Mouse (Mus musculus) forebrain, embryonic 14.5 days (tissue): Measurements from ENCODE around the gene Mapk8. TPM values are rescaled to one million over a fixed set of nuclear protein-coding genes. Genes with fewer than 3 reads are reported as not detected.

Experiments
- ATAC-seq: fragments of 200-750 bp; cut with Nextera tagmentation; 2 replicates; pipeline ENCODE4 v1.8.0; 2017; ENCODE audit warnings: mild to moderate bottlenecking, moderate library complexity
- DNase-seq: peaks from one replicate; pipeline ENCODE4 v3.0.0-alpha.2; 2015; ENCODE audit warnings: low spot score
- H3K27ac ChIP-seq: fragments of 300-500 bp; sonication (generic); 2 replicates; pipeline ENCODE4 v1.5.1; 2014; ENCODE audit warnings: low read depth, mild to moderate bottlenecking, control low read depth, low read length, moderate library complexity
- H3K27me3 ChIP-seq: fragments of 300-500 bp; sonication (generic); replicated peaks from 2 replicates; pipeline ENCODE4 v1.6.1; 2014; ENCODE audit warnings: low read length, control low read depth, mixed read lengths; ENCODE audit not compliant: control insufficient read depth, insufficient read depth
- H3K36me3 ChIP-seq: fragments of 300-500 bp; sonication (generic); 2 replicates; pipeline ENCODE4 v1.6.1; 2014; ENCODE audit warnings: low read length, control low read depth; ENCODE audit not compliant: control insufficient read depth, insufficient read depth
- H3K4me1 ChIP-seq: fragments of 300-500 bp; sonication (generic); 2 replicates; pipeline ENCODE4 v1.6.1; 2014; ENCODE audit warnings: antibody characterized with exemption, low read length, control low read depth; ENCODE audit not compliant: control insufficient read depth, insufficient read depth
- H3K4me2 ChIP-seq: fragments of 300-500 bp; sonication (generic); 2 replicates; pipeline ENCODE4 v1.6.1; 2014; ENCODE audit warnings: mild to moderate bottlenecking, control low read depth, low read length
- H3K4me3 ChIP-seq: fragments of 300-500 bp; sonication (generic); 2 replicates; pipeline ENCODE4 v1.5.1; 2014; ENCODE audit warnings: low read depth, low read length, control low read depth
- H3K9ac ChIP-seq: fragments of 300-500 bp; sonication (generic); 2 replicates; pipeline ENCODE4 v1.6.1; 2014; ENCODE audit warnings: mild to moderate bottlenecking, low read length, control low read depth, moderate library complexity
- H3K9me3 ChIP-seq: fragments of 300-500 bp; sonication (generic); replicated peaks from 2 replicates; pipeline ENCODE4 v1.6.1; 2016; ENCODE audit warnings: low read length, control low read depth, mixed read lengths; ENCODE audit not compliant: control insufficient read depth
- WGBS: fragments of 180-500 bp; shearing (Covaris S2); extraction: QIAGEN DNeasy Blood & Tissue Kit; methylation state at CpG from one replicate; pipeline ENCODE4 v1.1.7; 2014; 5-methylcytosine and 5-hydroxymethylcytosine counted together
- polyA plus RNA-seq: library from polyadenylated mRNA; unstranded; fragments of >200 nt; fragmentation: Nextera tagmentation; extraction: Ambion mirVana; gene quantifications from 2 replicates; pipeline ENCODE4 v1.2.1, GENCODE M21; 2014

The Mapk8 gene
- polyA plus RNA-seq, 1 experiment from 2014 or later = 45.7 TPM

GRCm38 (mm10) chr14:33346546-33346945 lies 100.4 kb downstream of the Mapk8 start:
- no peak overlapping the region for H3K4me2 ChIP-seq
- no peak for ATAC-seq
- 68% methylated on average over 6 of the region's 6 CpGs for WGBS
- H3K9me3 ChIP-seq = no peaks in the 10 kb centered on the region
- H3K9ac ChIP-seq = no peak overlapping the region
- no peaks in the 10 kb centered on the region for H3K36me3 ChIP-seq
- H3K27me3 ChIP-seq = peaks cover 15% of the 10 kb centered on the region
- H3K4me1 ChIP-seq = no peaks in the 10 kb centered on the region
- H3K4me3 ChIP-seq = no peak overlapping the region
- no peak for DNase-seq
- H3K27ac ChIP-seq = no peak overlapping the region

- no peak overlapping the region for H3K4me2 ChIP-seq
- DNase-seq (no peak), ATAC-seq (no peak)
Measured at GRCm38 (mm10) chr14:33343131-33343725, 103.7 kb downstream of the Mapk8 start.

DNA sequence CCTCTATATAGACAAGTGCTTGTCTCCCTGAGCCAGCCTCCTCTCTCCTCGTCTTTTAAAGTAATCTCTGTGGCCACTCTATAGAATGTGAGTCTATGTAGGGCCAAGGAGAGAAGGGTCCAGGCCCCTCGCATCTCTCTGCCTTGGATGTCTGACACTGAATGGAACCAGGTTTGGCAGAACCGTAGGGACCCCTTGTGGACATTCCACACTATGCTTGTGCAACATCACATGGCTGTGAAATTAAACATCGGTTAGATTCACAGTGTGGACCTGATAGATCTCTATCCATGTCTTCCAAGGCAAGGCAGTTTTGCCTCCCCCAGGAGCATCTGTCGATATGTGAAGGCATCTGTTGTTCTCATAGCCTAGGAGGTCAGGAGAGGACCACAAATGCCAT lies 108.3 kb downstream of the Mapk8 start:
- Histone ChIP-seq H3K9me3 (no peaks in the 10 kb centered on the region), H3K4me1 (no peaks in the 10 kb centered on the region), H3K4me2 (no peak overlapping the region), H3K27me3 (no peaks in the 10 kb centered on the region), H3K4me3 (no peak overlapping the region), H3K36me3 (no peaks in the 10 kb centered on the region), H3K27ac (no peak overlapping the region), H3K9ac (no peak overlapping the region)
- DNase-seq (no peak), ATAC-seq (no peak)
- 67% methylated on average over 5 of the region's 5 CpGs for WGBS

More at GRCm38 (mm10) chr14:33343131-33343725, 103.7 kb downstream of the Mapk8 start:
- Histone ChIP-seq H3K4me3 (no peak overlapping the region), H3K9ac (no peak overlapping the region), H3K27ac (no peak overlapping the region), H3K4me1 (no peaks in the 10 kb centered on the region), H3K36me3 (no peaks in the 10 kb centered on the region), H3K9me3 (no peaks in the 10 kb centered on the region), H3K27me3 (no peaks in the 10 kb centered on the region)
- WGBS = 91% methylated on average over 14 of the region's 14 CpGs

DNA sequence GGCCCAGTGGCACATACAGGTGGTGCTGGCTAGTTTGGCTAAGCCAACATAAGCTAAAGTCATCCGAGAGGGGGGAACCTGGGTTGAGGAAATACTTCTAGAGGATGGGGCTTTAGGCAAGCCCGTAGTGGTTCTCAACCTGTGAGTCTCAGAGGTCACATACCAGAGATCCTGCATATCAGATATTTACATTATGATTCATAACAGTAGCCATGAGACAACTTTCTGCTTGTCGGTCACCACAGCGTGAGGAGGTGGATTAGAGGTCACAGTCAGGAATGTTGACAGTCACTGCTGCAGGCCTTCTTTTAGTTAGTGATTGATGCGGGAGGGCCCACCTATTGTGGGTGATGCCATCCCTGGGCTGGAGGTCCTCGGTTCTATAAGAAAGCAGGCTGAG lies 111.2 kb downstream of the Mapk8 start:
- Histone ChIP-seq H3K4me3 (no peak overlapping the region), H3K27ac (no peak overlapping the region), H3K36me3 (no peaks in the 10 kb centered on the region), H3K27me3 (no peaks in the 10 kb centered on the region), H3K4me1 (no peaks in the 10 kb centered on the region), H3K9me3 (no peaks in the 10 kb centered on the region), H3K4me2 (no peak overlapping the region), H3K9ac (no peak overlapping the region)
- DNase-seq = no peak
- WGBS = 79% methylated on average over 6 of the region's 6 CpGs
- ATAC-seq = no peak

DNA sequence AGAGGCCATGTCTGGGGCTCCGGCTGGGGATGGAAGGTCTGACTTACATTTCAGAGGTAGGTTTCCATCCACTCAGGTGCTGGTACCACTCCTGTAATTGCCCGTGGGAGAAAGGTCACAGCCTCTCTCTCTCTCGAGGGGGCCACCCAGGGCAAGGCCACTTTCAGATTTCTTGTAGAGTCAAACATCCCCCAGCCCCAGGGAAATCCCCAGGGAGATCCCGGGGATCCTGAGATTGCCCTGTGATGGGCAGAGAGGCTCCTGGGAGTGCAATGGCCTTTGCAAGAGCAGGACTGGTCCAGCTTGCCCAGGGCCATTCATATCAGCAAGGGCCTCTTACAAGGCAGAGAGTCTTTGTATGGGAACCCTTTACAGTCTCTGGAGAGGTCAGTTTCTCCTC lies 112.6 kb downstream of the Mapk8 start:
- no peak overlapping the region for H3K4me3 ChIP-seq
- H3K4me1 ChIP-seq = no peaks in the 10 kb centered on the region
- DNase-seq (no peak), ATAC-seq (no peak)
- H3K36me3 ChIP-seq = no peaks in the 10 kb centered on the region
- no peaks in the 10 kb centered on the region for H3K27me3 ChIP-seq
- 85% methylated on average over 4 of the region's 4 CpGs for WGBS
- no peak overlapping the region for H3K27ac ChIP-seq
- H3K4me2 ChIP-seq = no peak overlapping the region
- no peaks in the 10 kb centered on the region for H3K9me3 ChIP-seq
- H3K9ac ChIP-seq = no peak overlapping the region

DNA sequence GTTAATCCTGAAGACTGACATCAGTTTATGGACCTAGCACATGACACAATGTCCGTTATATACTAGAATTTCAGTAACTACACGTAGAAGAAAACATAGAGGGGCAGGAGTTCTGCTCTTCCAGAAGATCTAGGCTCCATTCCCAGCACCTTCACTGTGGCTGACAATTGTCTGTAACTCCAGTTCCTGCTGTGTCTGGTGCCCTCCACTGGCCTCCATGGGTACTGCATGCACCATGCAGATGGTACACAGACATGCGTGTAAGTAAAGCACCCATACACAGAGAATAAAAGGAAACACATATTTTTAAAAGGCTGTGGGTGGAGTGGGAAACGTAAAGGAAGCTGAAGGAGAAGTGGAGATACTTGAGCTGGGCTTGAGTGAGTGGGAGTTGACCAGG lies 113.1 kb downstream of the Mapk8 start:
- Histone ChIP-seq H3K27me3 (no peaks in the 10 kb centered on the region), H3K4me1 (no peaks in the 10 kb centered on the region), H3K27ac (no peak overlapping the region), H3K4me2 (no peak overlapping the region), H3K9me3 (no peaks in the 10 kb centered on the region), H3K4me3 (no peak overlapping the region), H3K9ac (no peak overlapping the region), H3K36me3 (no peaks in the 10 kb centered on the region)
- no peak for ATAC-seq
- DNase-seq = no peak
- WGBS = 83% methylated on average over 4 of the region's 4 CpGs

GRCm38 (mm10) chr14:33331627-33332026 lies 115.3 kb downstream of the Mapk8 start:
- ATAC-seq (no peak), DNase-seq (no peak)
- Histone ChIP-seq H3K36me3 (no peaks in the 10 kb centered on the region), H3K4me3 (no peak overlapping the region), H3K9me3 (no peaks in the 10 kb centered on the region), H3K27ac (no peak overlapping the region), H3K27me3 (no peaks in the 10 kb centered on the region), H3K4me1 (no peaks in the 10 kb centered on the region), H3K4me2 (no peak overlapping the region), H3K9ac (no peak overlapping the region)
- WGBS = 43% methylated on average over 4 of the region's 4 CpGs

DNA sequence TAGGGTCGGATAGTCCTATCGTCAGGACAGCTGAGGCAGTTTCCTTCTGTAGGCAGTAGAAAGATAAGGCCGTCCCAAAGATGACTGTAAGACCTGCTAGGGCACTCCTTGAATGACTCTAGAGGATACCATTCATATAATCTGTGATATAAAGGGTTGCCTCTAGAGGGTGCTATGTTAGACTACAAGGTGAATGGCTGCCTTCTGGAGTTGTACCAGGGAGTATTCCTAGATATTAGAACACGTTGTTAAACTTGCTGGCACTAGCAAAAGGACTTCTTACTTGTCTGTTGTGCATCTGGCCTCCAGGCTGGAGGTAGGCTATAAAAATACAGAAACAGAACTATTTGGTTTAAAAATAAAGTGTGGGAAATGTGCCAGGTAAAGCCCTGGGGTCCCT lies 116.0 kb downstream of the Mapk8 start:
- H3K9ac ChIP-seq = no peak overlapping the region
- WGBS = 67% methylated on average over 4 of the region's 4 CpGs
- no peaks in the 10 kb centered on the region for H3K36me3 ChIP-seq
- no peak for ATAC-seq
- H3K4me2 ChIP-seq = no peak overlapping the region
- no peak overlapping the region for H3K4me3 ChIP-seq
- H3K27ac ChIP-seq = no peak overlapping the region
- H3K27me3 ChIP-seq = no peaks in the 10 kb centered on the region
- H3K9me3 ChIP-seq = no peaks in the 10 kb centered on the region
- DNase-seq = peak; percentile 28
- no peaks in the 10 kb centered on the region for H3K4me1 ChIP-seq

DNA sequence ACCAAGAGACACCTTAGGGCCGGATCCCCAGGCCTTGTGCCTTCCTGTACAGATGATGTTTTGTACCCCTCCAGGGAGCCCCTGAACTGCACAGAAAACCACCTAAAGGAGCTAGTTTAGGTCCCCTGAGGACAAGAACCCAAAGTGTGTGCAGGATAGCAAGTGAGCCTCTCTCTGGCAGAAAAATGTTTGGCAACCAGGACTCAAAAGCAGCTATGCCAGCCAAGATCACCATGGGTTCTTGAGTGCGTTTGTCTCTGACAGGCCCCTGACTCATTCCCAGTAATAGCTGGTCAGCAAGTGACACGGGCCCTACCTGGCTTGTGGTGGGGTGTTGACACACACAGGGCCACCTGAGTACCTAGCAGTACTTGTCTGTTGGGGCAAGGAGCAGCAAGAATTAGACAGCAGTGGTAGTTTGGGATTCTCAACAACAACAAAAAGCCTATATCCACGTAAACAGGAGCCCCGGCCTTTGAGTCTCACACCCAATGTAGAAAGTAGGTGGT lies 117.6 kb downstream of the Mapk8 start:
- Histone ChIP-seq H3K4me3 (no peak overlapping the region), H3K4me2 (no peak overlapping the region), H3K9ac (no peak overlapping the region), H3K36me3 (no peaks in the 10 kb centered on the region), H3K27me3 (no peaks in the 10 kb centered on the region), H3K9me3 (no peaks in the 10 kb centered on the region), H3K27ac (no peak overlapping the region), H3K4me1 (no peaks in the 10 kb centered on the region)
- DNase-seq (no peak), ATAC-seq (no peak)
- 96% methylated on average over 5 of the region's 5 CpGs for WGBS
